Mouse (Mus musculus) hindbrain, postnatal 0 days (tissue): ENCODE data around the gene Adcy6. TPM values are rescaled to one million over a fixed set of nuclear protein-coding genes. Genes with fewer than 3 reads are reported as not detected.

Experiments used
- ATAC-seq: fragments of 200-750 bp; cut with Nextera tagmentation; 2 replicates; pipeline ENCODE4 v1.8.0; 2017; ENCODE audit warnings: mild to moderate bottlenecking, moderate TSS enrichment, moderate library complexity
- DNase-seq: peaks from one replicate; pipeline ENCODE4 v3.0.0-alpha.2; 2015; ENCODE audit warnings: low spot score
- H3K27ac ChIP-seq: fragments of 300-500 bp; sonication (generic); 2 replicates; pipeline ENCODE4 v1.5.1; 2014; ENCODE audit warnings: mild to moderate bottlenecking
- H3K27me3 ChIP-seq: fragments of 300-500 bp; sonication (generic); 2 replicates; pipeline ENCODE4 v1.6.1; 2014; ENCODE audit warnings: low read length, mixed read lengths; ENCODE audit not compliant: insufficient read depth
- H3K36me3 ChIP-seq: fragments of 300-500 bp; sonication (generic); 2 replicates; pipeline ENCODE4 v1.6.1; 2014; ENCODE audit warnings: low read length, mixed read lengths; ENCODE audit not compliant: insufficient read depth
- H3K4me1 ChIP-seq: fragments of 300-500 bp; sonication (generic); 2 replicates; pipeline ENCODE4 v1.6.1; 2014; ENCODE audit warnings: antibody characterized with exemption, low read length, mixed read lengths; ENCODE audit not compliant: insufficient read depth
- H3K4me2 ChIP-seq: fragments of 300-500 bp; sonication (generic); 2 replicates; pipeline ENCODE4 v1.6.1; 2014; ENCODE audit warnings: low read depth, mild to moderate bottlenecking, low read length, moderate library complexity, mixed read lengths
- H3K4me3 ChIP-seq: fragments of 300-500 bp; sonication (generic); 2 replicates; pipeline ENCODE4 v1.5.1; 2014; ENCODE audit warnings: low read length
- H3K9ac ChIP-seq: fragments of 300-500 bp; sonication (generic); replicated peaks from 2 replicates; pipeline ENCODE4 v1.6.1; 2014; ENCODE audit warnings: mild to moderate bottlenecking, low read length, moderate library complexity, mixed read lengths
- H3K9me3 ChIP-seq: fragments of 300-500 bp; sonication (generic); 2 replicates; pipeline ENCODE4 v1.6.1; 2016; ENCODE audit warnings: low read length, mixed read lengths
- CTCF ChIP-seq: IDR thresholded peaks from 2 replicates; pipeline ENCODE4 v1.5.1; 2016; ENCODE audit warnings: antibody characterized with exemption, control low read depth, low read depth
- WGBS: fragments of 180-500 bp; shearing (Covaris S2); extraction: QIAGEN DNeasy Blood & Tissue Kit; methylation state at CpG from one replicate; pipeline ENCODE4 v1.1.7; 2014; 5-methylcytosine and 5-hydroxymethylcytosine counted together
- polyA plus RNA-seq: library from polyadenylated mRNA; unstranded; fragments of >200 nt; fragmentation: Nextera tagmentation; extraction: Ambion mirVana; gene quantifications from 2 replicates; pipeline ENCODE4 v1.2.1, GENCODE M21; 2015
- total RNA-seq: library from RNA; depleted of rRNA; stranded (reverse); fragments of >200 nt; gene quantifications from 2 replicates; pipeline ENCODE4 v1.2.3, GENCODE M21; 2014; rRNA removed

Gene Adcy6
- total and polyA plus RNA-seq, 2 experiments from 2014 or later: 6.2 to 43.2 TPM

DNA sequence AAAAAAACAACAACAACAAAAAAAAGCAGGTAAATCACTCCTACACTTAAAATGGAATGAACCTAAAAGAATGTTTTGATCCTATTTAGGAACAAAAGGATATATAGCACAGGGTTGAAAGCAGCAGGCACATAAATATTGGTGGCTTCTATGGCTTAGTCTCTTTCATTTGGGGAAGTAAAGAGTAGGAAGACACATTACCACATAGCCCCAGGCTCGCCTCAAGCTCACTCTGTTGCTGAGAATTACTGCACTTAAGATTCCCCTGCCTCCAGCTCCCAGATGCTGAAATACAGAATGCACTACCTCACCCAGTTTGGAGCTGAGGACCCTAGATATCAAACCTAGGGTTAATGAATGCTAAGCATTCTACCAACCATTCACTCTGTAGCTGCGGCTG is 57.1 kb downstream of the Adcy6 start:
- Histone ChIP-seq H3K4me2 (no peak overlapping the region), H3K9ac (no peak overlapping the region), H3K4me3 (no peak overlapping the region), H3K9me3 (no peaks in the 10 kb centered on the region), H3K4me1 (no peaks in the 10 kb centered on the region), H3K27me3 (no peaks in the 10 kb centered on the region), H3K36me3 (peaks cover 24% of the 10 kb centered on the region), H3K27ac (no peak overlapping the region)
- DNase-seq: no peak
- 89% methylated on average over 2 of the region's 2 CpGs for WGBS
- no peak for TF ChIP-seq CTCF
- no peak for ATAC-seq

DNA sequence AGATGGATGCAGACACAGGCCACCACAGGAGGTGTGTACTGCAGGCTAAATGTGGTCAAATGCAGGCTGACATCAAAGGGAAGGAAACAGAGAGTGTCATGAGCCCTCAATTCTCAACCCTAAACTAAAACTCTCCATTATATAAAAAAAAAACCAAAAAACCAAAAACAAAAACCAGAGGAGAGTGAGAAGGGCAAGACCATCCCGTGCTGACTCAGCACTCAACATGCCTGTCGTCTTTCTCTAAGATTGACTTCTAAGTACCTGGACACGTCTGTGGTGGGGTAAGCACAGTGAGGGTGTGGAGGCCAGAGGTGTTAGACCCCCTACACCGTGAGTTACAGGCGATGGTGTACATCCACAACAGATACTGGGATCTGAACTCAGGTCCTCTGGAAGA is 63.0 kb downstream of the Adcy6 start:
- no peaks in the 10 kb centered on the region for H3K4me1 ChIP-seq

DNA sequence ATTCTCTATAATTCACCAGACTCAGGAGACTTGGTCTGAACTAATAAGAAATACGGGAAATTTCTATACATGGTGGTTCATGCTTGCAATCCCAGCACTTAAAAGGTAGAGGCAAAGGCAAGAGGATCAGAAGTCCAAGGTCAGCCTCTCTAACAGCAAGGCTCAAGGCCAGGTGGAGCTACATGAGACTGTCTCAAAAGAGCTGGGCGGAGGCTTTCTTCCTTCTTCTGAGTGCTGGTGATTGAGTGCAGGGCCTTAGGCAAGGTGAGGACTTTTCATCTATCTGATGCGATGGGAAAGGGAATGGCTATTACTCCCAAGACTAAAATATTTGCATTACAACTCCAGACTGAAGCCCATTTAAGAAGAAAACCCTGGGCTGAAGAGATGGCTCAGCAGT is 64.7 kb downstream of the Adcy6 start:
- H3K4me3 ChIP-seq: no peak overlapping the region
- DNase-seq (no peak), ATAC-seq (no peak)
- no peaks in the 10 kb centered on the region for H3K27me3 ChIP-seq
- WGBS: 95% methylated on average over 3 of the region's 3 CpGs
- TF ChIP-seq CTCF: no peak
- H3K9me3 ChIP-seq: no peaks in the 10 kb centered on the region
- no peak overlapping the region for H3K27ac ChIP-seq
- no peak overlapping the region for H3K4me2 ChIP-seq
- H3K4me1 ChIP-seq: no peaks in the 10 kb centered on the region
- peaks cover 47% of the 10 kb centered on the region for H3K36me3 ChIP-seq
- no peak overlapping the region for H3K9ac ChIP-seq

More for the DNA sequence above, 63.0 kb downstream of the Adcy6 start:
- WGBS: 91% methylated on average over 5 of the region's 5 CpGs
- DNase-seq (no peak), ATAC-seq (no peak)
- no peak for TF ChIP-seq CTCF
- Histone ChIP-seq H3K4me3 (no peak overlapping the region), H3K27ac (no peak overlapping the region), H3K9me3 (no peaks in the 10 kb centered on the region), H3K9ac (no peak overlapping the region), H3K27me3 (no peaks in the 10 kb centered on the region), H3K36me3 (peaks cover 55% of the 10 kb centered on the region), H3K4me2 (no peak overlapping the region)

DNA sequence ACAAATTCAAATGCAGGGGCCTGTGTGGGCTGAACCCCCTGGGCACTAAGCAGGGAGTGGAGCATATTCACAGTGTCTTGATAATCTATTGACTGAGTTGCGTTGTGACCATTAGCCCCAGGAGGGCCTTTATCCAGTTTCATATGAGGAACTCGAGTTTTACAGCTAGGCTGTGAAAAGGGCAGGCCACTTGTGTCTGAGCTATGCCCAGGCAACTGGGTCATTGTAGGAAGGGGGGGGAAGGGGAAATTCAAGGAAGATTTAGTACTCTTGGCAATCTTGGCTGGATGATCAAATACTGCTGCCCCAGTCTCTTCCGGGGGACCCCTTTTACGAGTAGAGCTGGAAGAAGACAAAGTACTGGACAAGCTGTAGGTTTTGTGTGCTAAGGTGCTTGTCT is 66.5 kb downstream of the Adcy6 start:
- ATAC-seq: no peak
- H3K4me2 ChIP-seq: no peak overlapping the region
- no peak overlapping the region for H3K4me3 ChIP-seq
- 87% methylated on average over 4 of the region's 4 CpGs for WGBS
- H3K4me1 ChIP-seq: no peaks in the 10 kb centered on the region
- no peaks in the 10 kb centered on the region for H3K27me3 ChIP-seq
- no peak overlapping the region for H3K27ac ChIP-seq
- DNase-seq: no peak
- no peaks in the 10 kb centered on the region for H3K9me3 ChIP-seq
- no peak overlapping the region for H3K9ac ChIP-seq
- TF ChIP-seq CTCF: no peak
- peaks cover 49% of the 10 kb centered on the region for H3K36me3 ChIP-seq

DNA sequence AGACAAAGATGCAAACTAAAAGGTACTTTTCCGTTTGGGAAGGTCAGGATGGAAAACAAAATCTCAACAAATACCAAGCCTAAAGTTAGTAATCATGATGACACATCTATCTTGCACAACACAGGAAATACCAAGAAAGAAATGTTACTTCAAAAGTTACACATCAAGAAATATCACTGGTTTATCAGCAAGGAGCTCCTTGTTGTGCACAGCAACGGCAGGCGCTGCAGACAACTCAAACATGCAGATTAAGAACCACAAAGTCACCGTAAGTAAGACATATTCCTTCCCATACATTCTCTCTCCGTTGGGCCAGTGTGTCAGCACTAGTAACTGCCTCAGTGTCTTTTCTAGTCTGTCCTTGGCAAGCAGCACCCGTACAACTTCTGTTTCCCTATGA is 68.8 kb downstream of the Adcy6 start:
- 85% methylated on average over 6 of the region's 6 CpGs for WGBS
- Histone ChIP-seq H3K9me3 (no peaks in the 10 kb centered on the region), H3K9ac (no peak overlapping the region), H3K27me3 (no peaks in the 10 kb centered on the region), H3K36me3 (peaks cover 44% of the 10 kb centered on the region), H3K4me3 (no peak overlapping the region), H3K4me2 (no peak overlapping the region), H3K27ac (no peak overlapping the region), H3K4me1 (no peaks in the 10 kb centered on the region)
- no peak for ATAC-seq
- DNase-seq: no peak
- no peak for TF ChIP-seq CTCF

Other genes with a start within 250 kb of the Adcy6 start
- gene Olfr283, start 229.1 kb downstream of the Adcy6 start, total RNA-seq: not detected in 2 replicates
- not detected in 2 replicates for gene Olfr283, start 229.1 kb downstream of the Adcy6 start, polyA plus RNA-seq
- not detected in 2 replicates for gene Olfr282, start 178.9 kb downstream of the Adcy6 start, total RNA-seq
- gene Olfr282, start 178.9 kb downstream of the Adcy6 start, polyA plus RNA-seq: not detected in 2 replicates
- gene Olfr281, start 157.5 kb downstream of the Adcy6 start, total RNA-seq: not detected in 2 replicates
- gene Olfr281, start 157.5 kb downstream of the Adcy6 start, polyA plus RNA-seq: not detected in 2 replicates
- not detected in 2 replicates for gene OR5BS1P, start 140.2 kb downstream of the Adcy6 start, total RNA-seq
- not detected in 2 replicates for gene OR5BS1P, start 140.2 kb downstream of the Adcy6 start, polyA plus RNA-seq
- not detected in 2 replicates for gene Lalba, start 127.4 kb downstream of the Adcy6 start, total RNA-seq
- gene Lalba, start 127.4 kb downstream of the Adcy6 start, polyA plus RNA-seq: not detected in 2 replicates
- gene Olfr279, start 117.7 kb downstream of the Adcy6 start, total RNA-seq: not detected in 2 replicates
- gene Olfr279, start 117.7 kb downstream of the Adcy6 start, polyA plus RNA-seq: not detected in 2 replicates
- gene Kansl2, start 75.8 kb downstream of the Adcy6 start, total RNA-seq: 53.3 and 69.6 TPM in 2 replicates
- gene Kansl2, start 75.8 kb downstream of the Adcy6 start, polyA plus RNA-seq: 95.1 and 96.8 TPM in 2 replicates
- 31.2 and 42.4 TPM in 2 replicates for gene Ccnt1, start 39.2 kb downstream of the Adcy6 start, total RNA-seq
- gene Ccnt1, start 39.2 kb downstream of the Adcy6 start, polyA plus RNA-seq: 42.7 and 42.9 TPM in 2 replicates
- not detected in 2 replicates for gene 4930415O20Rik, start 39.1 kb downstream of the Adcy6 start, total RNA-seq
- gene 4930415O20Rik, start 39.1 kb downstream of the Adcy6 start, polyA plus RNA-seq: not detected in 2 replicates
- gene Cacnb3, start 20.8 kb upstream of the Adcy6 start, total RNA-seq: 166 and 183 TPM in 2 replicates
- gene Cacnb3, start 20.8 kb upstream of the Adcy6 start, polyA plus RNA-seq: 75.0 and 83.1 TPM in 2 replicates
- 52.9 and 68.7 TPM in 2 replicates for gene Ddx23, start 52.8 kb upstream of the Adcy6 start, total RNA-seq
- gene Ddx23, start 52.8 kb upstream of the Adcy6 start, polyA plus RNA-seq: 20.1 and 23.4 TPM in 2 replicates
- gene Rnd1, start 67.4 kb upstream of the Adcy6 start, total RNA-seq: 22.3 and 26.7 TPM in 2 replicates
- gene Rnd1, start 67.4 kb upstream of the Adcy6 start, polyA plus RNA-seq: 16.2 and 16.3 TPM in 2 replicates
- gene Ccdc65, start 98.1 kb upstream of the Adcy6 start, total RNA-seq: 2.6 and 3.7 TPM in 2 replicates
- gene Ccdc65, start 98.1 kb upstream of the Adcy6 start, polyA plus RNA-seq: 7.7 and 10.4 TPM in 2 replicates
- gene Fkbp11, start 118.1 kb upstream of the Adcy6 start, total RNA-seq: 6.4 and 10.6 TPM in 2 replicates
- 5.0 and 6.6 TPM in 2 replicates for gene Fkbp11, start 118.1 kb upstream of the Adcy6 start, polyA plus RNA-seq
- 127 TPM in 2 replicates for gene Arf3, start 153.1 kb upstream of the Adcy6 start, total RNA-seq
- gene Arf3, start 153.1 kb upstream of the Adcy6 start, polyA plus RNA-seq: 80.7 and 92.9 TPM in 2 replicates
- 1.4 and 4.5 TPM in 2 replicates for gene Wnt10b, start 168.1 kb upstream of the Adcy6 start, total RNA-seq
- gene Wnt10b, start 168.1 kb upstream of the Adcy6 start, polyA plus RNA-seq: 0.29 TPM in 1 of 2 replicates, not detected in the other
- 0.05 TPM in 1 of 2 replicates, not detected in the other for gene Wnt1, start 179.8 kb upstream of the Adcy6 start, total RNA-seq
- gene Wnt1, start 179.8 kb upstream of the Adcy6 start, polyA plus RNA-seq: 0.52 and 0.59 TPM in 2 replicates
- 2.7 and 6.5 TPM in 2 replicates for gene Ddn, start 199.4 kb upstream of the Adcy6 start, total RNA-seq
- 0.45 and 0.64 TPM in 2 replicates for gene Ddn, start 199.4 kb upstream of the Adcy6 start, polyA plus RNA-seq
- gene Prkag1, start 221.4 kb upstream of the Adcy6 start, total RNA-seq: 62.4 and 99.4 TPM in 2 replicates
- gene Prkag1, start 221.4 kb upstream of the Adcy6 start, polyA plus RNA-seq: 61.1 and 62.3 TPM in 2 replicates